Mouse (Mus musculus) neural tube, postnatal 0 days (tissue): ENCODE results near the gene Gm45213. TPM values are rescaled to one million over a fixed set of nuclear protein-coding genes. Genes with fewer than 3 reads are reported as not detected.

ENCODE experiments used
- polyA plus RNA-seq: library from polyadenylated mRNA; unstranded; fragments of >200 nt; fragmentation: Nextera tagmentation; extraction: Ambion mirVana; gene quantifications from 2 replicates; pipeline ENCODE4 v1.2.1, GENCODE M21; 2015

Gene Gm45213
- not detected in 2 replicates for polyA plus RNA-seq

GRCm38 (mm10) chr7:66043552-66044459, at the start of gene Gm45213:
Gene Gm45213, plus strand, starts transcription at chr7:66043602.

GRCm38 (mm10) chr7:66058703-66059102, 15.3 kb downstream of the Gm45213 start, which contains the start of gene Snrpa1:
Gene Snrpa1, plus strand, starts transcription at chr7:66059003.

GRCm38 (mm10) chr7:66079364-66080230, 36.2 kb downstream of the Gm45213 start, which contains the start of gene Selenos:
Gene Selenos, plus strand, starts transcription at chr7:66079649.

GRCm38 (mm10) chr7:66108961-66109854, 65.8 kb downstream of the Gm45213 start, which contains the start of gene Chsy1:
Gene Chsy1, plus strand, starts transcription at chr7:66109515.

Other genes with a start within 250 kb of the Gm45213 start
- gene Pcsk6, start 181.9 kb upstream of the Gm45213 start, polyA plus RNA-seq: 2.5 and 3.8 TPM in 2 replicates
- 96.4 and 103 TPM in 2 replicates for gene Snrpa1, start 15.4 kb downstream of the Gm45213 start, polyA plus RNA-seq
- gene Selenos, start 36.0 kb downstream of the Gm45213 start, polyA plus RNA-seq: 111 and 120 TPM in 2 replicates
- gene Chsy1, start 65.9 kb downstream of the Gm45213 start, polyA plus RNA-seq: 9.6 and 10.8 TPM in 2 replicates